8 mouse cellular contexts compared by ENCODE assay signal in the genomic region with DNA sequence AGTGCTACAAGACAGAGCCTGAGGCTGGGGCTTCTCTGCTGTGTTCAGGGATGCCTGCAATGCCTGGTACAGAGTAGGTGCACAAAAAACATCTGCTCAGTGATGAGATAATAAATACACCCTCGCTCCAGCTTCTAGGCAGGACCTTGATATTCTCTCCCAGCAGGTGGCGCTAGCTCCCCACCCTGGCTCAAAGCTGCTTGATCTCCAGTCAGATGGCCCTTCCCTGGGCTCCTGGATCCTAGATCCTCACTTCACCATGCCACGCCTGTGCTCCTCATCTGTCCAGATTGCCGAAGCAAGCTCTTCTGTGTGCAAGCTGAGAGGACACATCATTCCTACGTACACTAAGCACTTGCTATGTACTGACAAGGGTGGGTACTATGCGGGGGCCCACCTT. TPM values are rescaled to one million over a fixed set of nuclear protein-coding genes. Genes with fewer than 3 reads are reported as not detected.
DNase-seq lines count a peak whose midpoint lies in the region; ATAC-seq and TF ChIP-seq lines count a peak whose summit lies in the region.

No protein-coding gene starts in this region.

- TF ChIP-seq CTCF in intestine, postnatal 0 days (IDR thresholded peaks at IDR 0.05; ENCODE audit: low read depth), result peak; percentile 94

- no peak overlapping the region for H3K27ac ChIP-seq in midbrain, embryonic 11.5 days (ENCODE audit: low read depth, low read length)
- H3K27ac ChIP-seq in midbrain, embryonic 13.5 days, result no peak overlapping the region
- no peak overlapping the region for H3K27ac ChIP-seq in intestine, postnatal 0 days (ENCODE audit: low read depth, low read length)
- no peak overlapping the region for H3K27ac ChIP-seq in limb, embryonic 14.5 days (replicated peaks; ENCODE audit: low read depth, low read length)

- TF ChIP-seq POLR2A in limb, embryonic 14.5 days (IDR thresholded peaks at IDR 0.05; ENCODE audit: borderline replicate concordance, extremely low read depth, insufficient read depth, insufficient read length), result no peak

- H3K27me3 ChIP-seq in midbrain, embryonic 11.5 days (ENCODE audit: control insufficient read depth, insufficient read depth, low read length), result no peaks in the 10 kb centered on the region; the same call in 1 of the 2 replicates
- no peaks in the 10 kb centered on the region for H3K27me3 ChIP-seq in midbrain, embryonic 13.5 days
- H3K27me3 ChIP-seq in intestine, postnatal 0 days (replicated peaks; ENCODE audit: control insufficient read depth, insufficient read depth, low read length), result no peaks in the 10 kb centered on the region
- H3K27me3 ChIP-seq in limb, embryonic 14.5 days (ENCODE audit: control insufficient read depth, insufficient read depth, low read length), result no peaks in the 10 kb centered on the region

- H3K4me1 ChIP-seq in midbrain, embryonic 11.5 days (ENCODE audit: control insufficient read depth, insufficient read depth, low read length), result no peaks in the 10 kb centered on the region
- no peaks in the 10 kb centered on the region for H3K4me1 ChIP-seq in midbrain, embryonic 13.5 days (replicated peaks)
- no peaks in the 10 kb centered on the region for H3K4me1 ChIP-seq in intestine, postnatal 0 days (replicated peaks; ENCODE audit: control insufficient read depth, insufficient read depth, low read length)
- no peaks in the 10 kb centered on the region for H3K4me1 ChIP-seq in limb, embryonic 14.5 days (ENCODE audit: control insufficient read depth, insufficient read depth, low read length)

- H3K9ac ChIP-seq in midbrain, embryonic 11.5 days (ENCODE audit: low read length), result no peak overlapping the region
- H3K9ac ChIP-seq in midbrain, embryonic 13.5 days (replicated peaks), result no peak overlapping the region
- H3K9ac ChIP-seq in intestine, postnatal 0 days (ENCODE audit: low read depth, low read length), result no peak overlapping the region
- H3K9ac ChIP-seq in limb, embryonic 14.5 days (ENCODE audit: low read depth, low read length, severe bottlenecking), result no peak overlapping the region

- ATAC-seq in midbrain, embryonic 11.5 days (ENCODE audit: low FRiP score), result no peak
- ATAC-seq in midbrain, embryonic 13.5 days, result no peak
- ATAC-seq in intestine, postnatal 0 days, result no peak
- ATAC-seq in limb, embryonic 14.5 days (ENCODE audit: low FRiP score, low read depth), result no peak

- H3K4me2 ChIP-seq in midbrain, embryonic 11.5 days, result no peak overlapping the region
- H3K4me2 ChIP-seq in midbrain, embryonic 13.5 days (replicated peaks), result no peak overlapping the region
- H3K4me2 ChIP-seq in intestine, postnatal 0 days (replicated peaks; ENCODE audit: low read depth), result no peak overlapping the region
- no peak overlapping the region for H3K4me2 ChIP-seq in limb, embryonic 14.5 days (replicated peaks; ENCODE audit: low read depth, low read length, severe bottlenecking)

- H3K36me3 ChIP-seq in midbrain, embryonic 11.5 days (ENCODE audit: control insufficient read depth, insufficient read depth, low read length), result no peaks in the 10 kb centered on the region
- H3K36me3 ChIP-seq in midbrain, embryonic 13.5 days, result no peaks in the 10 kb centered on the region
- peaks cover 65% of the 10 kb centered on the region for H3K36me3 ChIP-seq in intestine, postnatal 0 days (ENCODE audit: control insufficient read depth, insufficient read depth)
- H3K36me3 ChIP-seq in limb, embryonic 14.5 days (ENCODE audit: control insufficient read depth, insufficient read depth, low read length), result no peaks in the 10 kb centered on the region

- DNase-seq in midbrain, embryonic 11.5 days (ENCODE audit: low spot score, missing footprints), result peak; percentile 94
- DNase-seq in brain, adult 2 months (ENCODE audit: low read depth, low spot score), result peak; percentile 84
- DNase-seq in forelimb bud, embryonic 11.5 days (ENCODE audit: low read depth, low spot score), result peak; percentile 68
- DNase-seq in limb, embryonic 14.5 days (ENCODE audit: low spot score), result peak; percentile 46
- DNase-seq in retina, embryonic 14.5 days (ENCODE audit: low spot score), result peak; percentile 86
- peak; percentile 79 for DNase-seq in urinary bladder, postnatal 14 days (ENCODE audit: low spot score)

- WGBS in midbrain, embryonic 11.5 days, result 51% methylated on average over 6 of the region's 6 CpGs
- 47% methylated on average over 6 of the region's 6 CpGs for WGBS in midbrain, embryonic 13.5 days
- 34% methylated on average over 6 of the region's 6 CpGs for WGBS in intestine, postnatal 0 days
- WGBS in limb, embryonic 14.5 days, result 44% methylated on average over 6 of the region's 6 CpGs

- H3K9me3 ChIP-seq in midbrain, embryonic 11.5 days (ENCODE audit: control insufficient read depth, low read length), result no peaks in the 10 kb centered on the region
- no peaks in the 10 kb centered on the region for H3K9me3 ChIP-seq in midbrain, embryonic 13.5 days
- H3K9me3 ChIP-seq in intestine, postnatal 0 days (ENCODE audit: control insufficient read depth), result no peaks in the 10 kb centered on the region
- H3K9me3 ChIP-seq in limb, embryonic 14.5 days (ENCODE audit: control insufficient read depth, low read length), result no peaks in the 10 kb centered on the region

- H3K4me3 ChIP-seq in midbrain, embryonic 11.5 days (ENCODE audit: low read depth, low read length), result no peak overlapping the region
- no peak overlapping the region for H3K4me3 ChIP-seq in midbrain, embryonic 13.5 days (replicated peaks)
- no peak overlapping the region for H3K4me3 ChIP-seq in intestine, postnatal 0 days (ENCODE audit: low read depth, low read length)
- H3K4me3 ChIP-seq in limb, embryonic 14.5 days (replicated peaks; ENCODE audit: low read length), result no peak overlapping the region

RNA-seq across cellular contexts. Expression of a gene that starts 21.5 kb away (rescaled TPM):
- 6.0 and 7.6 TPM in 2 replicates for polyA plus RNA-seq in midbrain, embryonic 11.5 days (2014; fragmentation: Nextera tagmentation; extraction: Ambion mirVana)
- polyA plus RNA-seq in midbrain, embryonic 13.5 days (2015; fragmentation: Nextera tagmentation; extraction: Ambion mirVana), result 9.3 and 10.4 TPM in 2 replicates
- polyA plus RNA-seq in intestine, postnatal 0 days (2015; fragmentation: Nextera tagmentation; extraction: Ambion mirVana), result 24.5 and 25.5 TPM in 2 replicates
- polyA plus RNA-seq in limb, embryonic 14.5 days (2012; rRNA removed), result 48.8 and 73.1 TPM in 2 replicates
- 49.2 and 59.2 TPM in 2 replicates for polyA plus RNA-seq in limb, embryonic 14.5 days (2014; fragmentation: Nextera tagmentation; extraction: Ambion mirVana)

RNA-seq across cellular contexts. Expression of a gene that starts 38.7 kb away (rescaled TPM):
- 2.3 and 3.2 TPM in 2 replicates for polyA plus RNA-seq in midbrain, embryonic 11.5 days (2014; fragmentation: Nextera tagmentation; extraction: Ambion mirVana)
- 2.7 and 3.8 TPM in 2 replicates for polyA plus RNA-seq in midbrain, embryonic 13.5 days (2015; fragmentation: Nextera tagmentation; extraction: Ambion mirVana)
- polyA plus RNA-seq in intestine, postnatal 0 days (2015; fragmentation: Nextera tagmentation; extraction: Ambion mirVana), result 18.3 and 18.7 TPM in 2 replicates
- 2.9 and 3.5 TPM in 2 replicates for polyA plus RNA-seq in limb, embryonic 14.5 days (2012; rRNA removed)
- 4.6 and 5.2 TPM in 2 replicates for polyA plus RNA-seq in limb, embryonic 14.5 days (2014; fragmentation: Nextera tagmentation; extraction: Ambion mirVana)

RNA-seq across cellular contexts. Expression of a gene that starts 56.6 kb away (rescaled TPM):
- polyA plus RNA-seq in midbrain, embryonic 11.5 days (2014; fragmentation: Nextera tagmentation; extraction: Ambion mirVana), result 0.36 and 0.51 TPM in 2 replicates
- polyA plus RNA-seq in midbrain, embryonic 13.5 days (2015; fragmentation: Nextera tagmentation; extraction: Ambion mirVana), result 5.6 and 6.6 TPM in 2 replicates
- 1.9 and 2.0 TPM in 2 replicates for polyA plus RNA-seq in intestine, postnatal 0 days (2015; fragmentation: Nextera tagmentation; extraction: Ambion mirVana)
- 3.8 and 4.7 TPM in 2 replicates for polyA plus RNA-seq in limb, embryonic 14.5 days (2012; rRNA removed)
- 1.8 and 1.9 TPM in 2 replicates for polyA plus RNA-seq in limb, embryonic 14.5 days (2014; fragmentation: Nextera tagmentation; extraction: Ambion mirVana)
